Mouse (Mus musculus) spleen, adult 12 weeks (tissue): ENCODE measurements around the gene Rbck1.
"Not testable (repeated sequence)": the region's sequence is repeated elsewhere in the genome, so short reads cannot be mapped to it uniquely, and the experiment has no call there.

Experiments
- DNase-seq: peaks from one replicate; pipeline ENCODE4 v3.0.0; 2022; ENCODE audit warnings: low spot score

The Rbck1 gene

GRCm38 (mm10) chr2:152294541-152294940 lies 37.9 kb downstream of the Rbck1 start:
- no peak for DNase-seq

- DNase-seq = peak; percentile 91
Measured at GRCm38 (mm10) chr2:152293727-152294475, 38.6 kb downstream of the Rbck1 start, which contains the start of gene Tbc1d20. Gene Tbc1d20, plus strand, starts transcription at chr2:152293828.

GRCm38 (mm10) chr2:152293179-152293726 lies 39.2 kb downstream of the Rbck1 start:
- DNase-seq = no peak

DNA sequence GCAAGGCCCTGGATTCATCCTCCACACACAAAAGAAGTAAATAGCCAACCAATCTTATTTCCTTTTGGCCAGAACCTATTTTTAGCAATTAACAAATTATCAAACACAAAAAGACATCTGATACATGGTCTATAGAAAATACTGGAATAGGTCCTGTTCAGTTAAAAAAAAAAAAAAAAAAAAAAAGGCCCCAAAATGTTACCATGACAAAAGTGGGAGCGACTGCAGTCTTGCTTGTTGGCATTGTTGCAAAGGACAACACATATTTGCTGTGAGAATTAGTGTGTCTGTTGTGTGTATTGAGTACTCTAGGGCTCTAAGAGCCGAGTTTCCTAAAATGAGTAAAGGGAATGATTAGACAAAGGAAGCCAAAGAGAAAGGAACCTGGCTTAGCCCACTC lies 40.0 kb downstream of the Rbck1 start:
- no peak for DNase-seq

DNA sequence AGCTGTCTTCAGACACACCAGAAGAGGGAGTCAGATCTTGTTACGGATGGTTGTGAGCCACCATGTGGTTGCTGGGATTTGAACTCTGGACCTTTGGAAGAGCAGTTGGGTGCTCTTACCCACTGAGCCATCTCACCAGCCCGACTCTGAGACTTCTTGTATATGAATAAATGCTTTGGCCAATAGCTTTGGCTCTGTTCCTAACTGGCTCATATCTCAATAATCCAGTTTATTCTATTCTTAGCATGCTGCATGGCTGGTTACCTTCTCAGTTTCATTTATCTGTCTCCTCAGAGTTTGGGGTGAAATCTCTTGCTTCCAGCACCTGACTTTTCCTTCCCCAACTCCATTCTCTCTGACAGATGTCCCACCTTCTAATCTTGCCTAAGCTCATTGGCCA lies 42.8 kb downstream of the Rbck1 start:
- DNase-seq = not testable (repeated sequence)

- no peak for DNase-seq
Measured at GRCm38 (mm10) chr2:152288046-152288445, 44.4 kb downstream of the Rbck1 start.

DNA sequence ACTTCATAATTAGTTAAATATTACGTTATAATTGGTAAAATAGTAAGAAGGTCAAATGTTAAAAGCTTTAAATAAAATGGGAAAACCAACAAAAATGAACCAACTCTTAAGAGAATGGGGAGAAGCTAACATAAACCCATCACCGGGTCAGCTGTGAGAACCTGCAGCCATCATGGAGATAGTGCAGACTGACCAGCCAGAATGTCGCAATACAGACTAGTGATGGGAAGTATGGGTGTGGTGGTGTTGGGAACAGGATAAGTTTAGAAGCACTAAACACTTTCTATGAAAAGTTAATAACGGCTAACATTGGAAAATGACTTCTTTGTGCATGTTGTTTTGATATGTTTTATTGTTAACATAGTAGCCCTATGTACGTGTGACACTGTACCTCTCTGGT lies 44.9 kb downstream of the Rbck1 start:
- no peak for DNase-seq

DNA sequence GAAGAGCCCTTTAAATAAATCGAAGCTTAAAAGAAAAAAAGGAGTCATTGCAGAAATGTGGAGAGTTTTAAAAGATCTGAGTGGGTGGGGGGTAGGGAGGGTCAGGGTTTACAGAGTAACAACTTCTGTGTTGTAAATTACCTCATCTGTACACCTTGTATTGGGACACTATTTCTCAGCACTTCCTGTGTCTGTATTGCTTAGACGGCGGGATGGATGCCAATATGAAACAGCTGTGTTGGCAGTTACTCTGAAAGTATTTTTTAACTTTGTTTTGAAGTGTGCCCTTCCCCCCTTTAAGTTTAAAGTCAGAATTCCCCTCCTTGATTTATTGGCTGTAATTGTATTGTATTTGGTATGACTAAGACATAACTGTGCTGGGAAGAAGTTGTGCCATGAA lies 51.0 kb downstream of the Rbck1 start:
- DNase-seq = no peak

DNA sequence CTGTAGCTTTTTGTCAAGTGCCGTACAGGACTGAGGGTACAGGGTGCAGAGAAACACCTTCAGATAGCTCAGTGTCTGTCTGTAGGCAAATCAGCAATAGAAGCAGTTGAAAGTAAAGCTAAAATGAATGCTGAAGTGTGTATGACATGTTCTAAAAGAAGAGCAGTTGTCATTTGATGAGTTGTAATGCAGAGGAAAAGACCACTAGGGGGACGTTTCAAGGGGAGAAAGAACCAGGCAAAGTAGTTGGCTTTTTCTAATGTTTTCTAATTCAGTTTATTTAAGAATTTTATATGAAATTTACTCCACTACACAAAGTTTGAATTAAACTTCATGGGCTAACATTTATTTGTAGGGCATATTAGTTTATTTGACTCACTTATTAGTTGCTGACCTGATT lies 58.8 kb downstream of the Rbck1 start:
- no peak for DNase-seq
